Mouse (Mus musculus) embryonic facial prominence, embryonic 10.5 days (tissue): ENCODE measurements around the gene Gbf1. TPM values are rescaled to one million over a fixed set of nuclear protein-coding genes. Genes with fewer than 3 reads are reported as not detected.

Source experiments
- DNase-seq: peaks from one replicate; pipeline ENCODE4 v3.0.0-alpha.2; 2017; ENCODE audit warnings: low spot score
- H3K27ac ChIP-seq: fragments of 300-500 bp; sonication (generic); replicated peaks from 2 replicates; pipeline ENCODE4 v1.5.1; 2016; ENCODE audit warnings: mild to moderate bottlenecking
- H3K27me3 ChIP-seq: fragments of 300-500 bp; sonication (generic); replicated peaks from 2 replicates; pipeline ENCODE4 v1.6.1; 2016; ENCODE audit warnings: low read depth, mild to moderate bottlenecking; ENCODE audit not compliant: poor library complexity, severe bottlenecking
- H3K36me3 ChIP-seq: fragments of 300-500 bp; sonication (generic); replicated peaks from 2 replicates; pipeline ENCODE4 v1.6.1; 2016; ENCODE audit warnings: mild to moderate bottlenecking, moderate library complexity
- H3K4me1 ChIP-seq: fragments of 300-500 bp; sonication (generic); 2 replicates; pipeline ENCODE4 v1.6.1; 2016
- H3K4me3 ChIP-seq: fragments of 300-500 bp; sonication (generic); 2 replicates; pipeline ENCODE4 v1.5.1; 2016; ENCODE audit warnings: mild to moderate bottlenecking, moderate library complexity
- H3K9me3 ChIP-seq: fragments of 300-500 bp; sonication (generic); 2 replicates; pipeline ENCODE4 v1.6.1; 2016; ENCODE audit warnings: mild to moderate bottlenecking
- WGBS: fragments of 180-500 bp; shearing (Covaris S2); methylation state at CpG from one replicate; pipeline ENCODE4 v1.1.7; 2016; 5-methylcytosine and 5-hydroxymethylcytosine counted together
- polyA plus RNA-seq: library from polyadenylated mRNA; unstranded; fragments of >200 nt; fragmentation: Nextera tagmentation; extraction: Ambion mirVana; gene quantifications from 2 replicates; pipeline ENCODE4 v1.2.1, GENCODE M21; 2016

Gene Gbf1
- polyA plus RNA-seq, 1 experiment from 2014 or later = 42.8 TPM

GRCm38 (mm10) chr19:46326756-46327305 is 174.5 kb downstream of the Gbf1 start, which contains the start of gene Psd:
Gene Psd, minus strand, starts transcription at chr19:46327156.
- peak; percentile 72 for DNase-seq
- H3K9me3 ChIP-seq = no peaks in the 10 kb centered on the region
- peak within 1 kb of the TSS; percentile 89 for H3K27ac ChIP-seq
- H3K36me3 ChIP-seq = peaks cover 20% of the 10 kb centered on the region
- peaks cover 87% of the 10 kb centered on the region for H3K27me3 ChIP-seq
- under 1% methylated on average over 35 of the region's 35 CpGs for whole genome bisulfite sequencing
- peak within 1 kb of the TSS; percentile 76 for H3K4me3 ChIP-seq
- H3K4me1 ChIP-seq = peaks cover 49% of the 10 kb centered on the region

- H3K36me3 ChIP-seq = peaks cover 28% of the 10 kb centered on the region
- peak overlapping the region; percentile 89 for H3K27ac ChIP-seq
- H3K4me3 ChIP-seq = peak overlapping the region; percentile 76
- H3K27me3 ChIP-seq = peaks cover 80% of the 10 kb centered on the region
- DNase-seq = no peak
- H3K4me1 ChIP-seq = peaks cover 48% of the 10 kb centered on the region
- H3K9me3 ChIP-seq = no peaks in the 10 kb centered on the region
- WGBS = 32% methylated on average over 14 of the region's 14 CpGs
These were observed 175.3 kb downstream of the Gbf1 start for GRCm38 (mm10) chr19:46327531-46328064.

GRCm38 (mm10) chr19:46328081-46329030 is 176.0 kb downstream of the Gbf1 start, which contains the start of gene Fbxl15:
Gene Fbxl15, plus strand, starts transcription at chr19:46328184.
- Histone ChIP-seq H3K27ac (peak within 1 kb of the TSS; percentile 89), H3K36me3 (peaks cover 30% of the 10 kb centered on the region), H3K27me3 (peaks cover 72% of the 10 kb centered on the region), H3K9me3 (no peaks in the 10 kb centered on the region), H3K4me1 (peaks cover 54% of the 10 kb centered on the region), H3K4me3 (peak within 1 kb of the TSS; percentile 76)
- peak; percentile 95 for DNase-seq
- under 1% methylated on average over 81 of the region's 81 CpGs for WGBS

- DNase-seq = no peak
- peaks cover 64% of the 10 kb centered on the region for H3K27me3 ChIP-seq
These were observed 176.8 kb downstream of the Gbf1 start for GRCm38 (mm10) chr19:46329031-46329641.

GRCm38 (mm10) chr19:46329951-46330350 is 177.6 kb downstream of the Gbf1 start:
- 7% methylated on average over 16 of the region's 16 CpGs for WGBS
- peak; percentile 86 for DNase-seq
- Histone ChIP-seq H3K36me3 (peaks cover 30% of the 10 kb centered on the region), H3K27ac (0 out of 2 replicates have a peak overlapping the region, but pooled peaks have one; percentile 4), H3K4me1 (peaks cover 54% of the 10 kb centered on the region), H3K27me3 (peaks cover 56% of the 10 kb centered on the region), H3K9me3 (no peaks in the 10 kb centered on the region), H3K4me3 (peak overlapping the region; percentile 76; the same call in 1 of the 2 replicates)

More at GRCm38 (mm10) chr19:46329031-46329641, 176.8 kb downstream of the Gbf1 start:
- peak overlapping the region; percentile 89 for H3K27ac ChIP-seq
- H3K9me3 ChIP-seq = no peaks in the 10 kb centered on the region
- peak overlapping the region; percentile 76 for H3K4me3 ChIP-seq
- WGBS = 2% methylated on average over 54 of the region's 54 CpGs
- peaks cover 54% of the 10 kb centered on the region for H3K4me1 ChIP-seq
- H3K36me3 ChIP-seq = peaks cover 30% of the 10 kb centered on the region

GRCm38 (mm10) chr19:46330696-46331095 is 178.4 kb downstream of the Gbf1 start:
- Histone ChIP-seq H3K4me3 (no peak overlapping the region), H3K36me3 (peaks cover 34% of the 10 kb centered on the region), H3K27ac (no peak overlapping the region), H3K4me1 (peaks cover 54% of the 10 kb centered on the region), H3K9me3 (no peaks in the 10 kb centered on the region), H3K27me3 (peaks cover 49% of the 10 kb centered on the region)
- DNase-seq = no peak
- 96% methylated on average over 12 of the region's 12 CpGs for WGBS

GRCm38 (mm10) chr19:46331326-46331725 is 179.0 kb downstream of the Gbf1 start:
- 90% methylated on average over 14 of the region's 14 CpGs for WGBS
- peaks cover 43% of the 10 kb centered on the region for H3K27me3 ChIP-seq
- peaks cover 38% of the 10 kb centered on the region for H3K36me3 ChIP-seq
- no peak overlapping the region for H3K27ac ChIP-seq
- DNase-seq = no peak
- no peaks in the 10 kb centered on the region for H3K9me3 ChIP-seq
- H3K4me3 ChIP-seq = 0 out of 2 replicates have a peak overlapping the region, but pooled peaks have one; percentile 1
- peaks cover 50% of the 10 kb centered on the region for H3K4me1 ChIP-seq

- Histone ChIP-seq H3K36me3 (peaks cover 38% of the 10 kb centered on the region), H3K27me3 (peaks cover 36% of the 10 kb centered on the region), H3K27ac (no peak overlapping the region), H3K9me3 (no peaks in the 10 kb centered on the region), H3K4me1 (peaks cover 44% of the 10 kb centered on the region), H3K4me3 (0 out of 2 replicates have a peak overlapping the region, but pooled peaks have one; percentile 1)
- no peak for DNase-seq
- WGBS = 79% methylated on average over 3 of the region's 3 CpGs
These were observed 179.6 kb downstream of the Gbf1 start for GRCm38 (mm10) chr19:46331936-46332335.

GRCm38 (mm10) chr19:46332721-46333339 is 180.5 kb downstream of the Gbf1 start:
- DNase-seq = no peak
- Histone ChIP-seq H3K27ac (peak overlapping the region; percentile 70), H3K4me3 (peak overlapping the region; percentile 28; the same call in 1 of the 2 replicates), H3K9me3 (no peaks in the 10 kb centered on the region), H3K36me3 (peaks cover 38% of the 10 kb centered on the region), H3K27me3 (peaks cover 28% of the 10 kb centered on the region), H3K4me1 (peaks cover 43% of the 10 kb centered on the region)
- 30% methylated on average over 7 of the region's 7 CpGs for WGBS

- Histone ChIP-seq H3K4me3 (no peak overlapping the region), H3K9me3 (no peaks in the 10 kb centered on the region), H3K4me1 (peaks cover 40% of the 10 kb centered on the region), H3K27me3 (peaks cover 28% of the 10 kb centered on the region), H3K27ac (no peak overlapping the region), H3K36me3 (peaks cover 38% of the 10 kb centered on the region)
- WGBS = 94% methylated on average over 3 of the region's 3 CpGs
- DNase-seq = no peak
These were observed 181.6 kb downstream of the Gbf1 start for GRCm38 (mm10) chr19:46333906-46334305.
